Mouse (Mus musculus) adipocyte (in vitro differentiated cells): ENCODE results near the gene Rpl37a.

Experiments used
- DNase-seq: peaks from one replicate; pipeline ENCODE4 v3.0.0-alpha.2; 2016; ENCODE audit warnings: low spot score

The Rpl37a gene

GRCm38 (mm10) chr1:72738946-72739680 is 28.0 kb downstream of the Rpl37a start:
- DNase-seq: no peak

DNA sequence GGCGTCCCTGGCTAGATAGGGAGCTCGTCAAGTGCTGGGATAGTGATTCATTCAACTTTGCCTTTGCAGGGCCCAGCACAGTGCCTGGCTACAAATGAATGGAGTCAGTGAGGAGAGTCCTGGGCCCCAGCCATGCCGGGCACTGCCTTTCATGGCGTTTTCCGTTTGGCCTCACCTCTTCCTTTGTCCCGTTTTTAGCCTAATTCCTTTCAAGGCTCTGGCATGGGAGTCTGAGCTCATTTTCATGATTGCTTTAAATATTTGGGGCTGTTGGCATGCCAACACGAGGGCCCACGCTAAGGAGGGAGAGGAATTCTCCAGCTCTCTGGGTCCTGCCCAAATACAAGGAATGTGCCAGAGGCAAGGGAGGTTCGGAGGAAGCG is 28.6 kb downstream of the Rpl37a start:
- DNase-seq: no peak

- no peak for DNase-seq
Observed at GRCm38 (mm10) chr1:72741406-72741805, 30.3 kb downstream of the Rpl37a start.

GRCm38 (mm10) chr1:72744816-72745506 is 33.9 kb downstream of the Rpl37a start:
- no peak for DNase-seq

DNA sequence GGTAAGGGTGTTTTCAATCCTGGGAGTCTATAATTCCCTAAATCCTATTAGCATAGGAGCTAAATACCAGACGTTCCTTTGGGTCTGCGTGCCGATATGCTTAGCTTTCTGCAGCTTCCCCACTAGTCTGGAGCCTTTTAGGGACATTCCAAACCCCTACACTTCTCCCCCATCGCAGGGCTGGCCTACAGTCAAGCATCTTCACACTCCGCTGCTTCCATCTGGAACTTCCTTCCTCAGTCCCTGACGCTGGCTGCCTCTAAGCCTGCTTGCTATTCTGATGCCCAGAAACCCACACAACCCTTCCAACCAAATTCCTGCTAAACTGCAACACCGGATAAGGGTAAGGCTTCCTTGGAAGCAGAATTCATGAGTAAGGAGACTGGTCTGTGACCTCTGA is 35.3 kb downstream of the Rpl37a start:
- no peak for DNase-seq

GRCm38 (mm10) chr1:72751371-72751781 is 40.3 kb downstream of the Rpl37a start:
- peak; percentile 71 for DNase-seq

- DNase-seq: no peak
Observed at GRCm38 (mm10) chr1:72753211-72753610, 42.1 kb downstream of the Rpl37a start.

DNA sequence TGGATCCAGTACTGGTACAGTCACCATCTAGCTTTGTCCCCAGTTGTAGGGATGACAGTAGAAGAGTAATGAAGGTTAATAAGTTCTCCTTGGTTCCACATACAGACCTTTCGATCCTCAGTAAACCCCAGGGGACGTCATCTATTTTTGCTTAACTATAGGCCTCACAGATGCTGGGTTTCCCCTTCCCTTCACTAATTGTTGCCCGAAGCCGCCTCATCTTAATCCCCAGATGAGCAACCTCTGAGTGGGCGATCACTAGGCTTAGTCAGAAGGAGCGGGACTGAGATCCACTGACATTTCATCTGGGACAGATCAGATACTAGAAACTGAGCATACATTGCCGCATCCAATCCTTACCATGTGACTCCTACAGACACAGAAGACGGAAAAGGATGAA is 44.1 kb downstream of the Rpl37a start:
- no peak for DNase-seq

GRCm38 (mm10) chr1:72755801-72756200 is 44.7 kb downstream of the Rpl37a start:
- DNase-seq: no peak

- no peak for DNase-seq
Observed at GRCm38 (mm10) chr1:72759758-72760157, 48.7 kb downstream of the Rpl37a start.
